Mouse (Mus musculus): ENCODE data around the gene Ifit3.

DNA sequence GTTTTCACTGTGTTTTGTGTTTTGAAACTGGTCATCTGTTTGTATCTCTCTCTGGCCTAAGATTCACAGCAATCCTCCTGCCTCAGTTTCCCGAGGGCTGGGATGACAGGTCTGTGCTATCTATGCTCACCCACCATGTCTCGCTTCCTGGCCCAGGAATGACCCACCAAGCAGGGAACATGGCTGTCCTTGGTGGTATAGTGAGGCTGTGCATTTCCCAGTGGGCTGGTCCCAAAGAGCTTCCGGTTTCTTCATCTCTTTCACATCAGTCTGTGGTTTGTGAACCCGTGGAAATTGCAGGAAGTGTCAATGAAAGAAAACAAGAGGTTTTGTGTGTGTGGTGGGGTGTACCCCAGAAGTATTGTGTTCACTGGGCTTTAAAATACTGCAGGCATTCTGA, 41.3 kb downstream of the Ifit3 start:
- TF ChIP-seq CTCF (IDR thresholded peaks at IDR 0.05; ENCODE audit: borderline replicate concordance, control insufficient read depth, extremely low read depth, insufficient read depth, low read length, poor library complexity) (no peak), POLR2A (IDR thresholded peaks at IDR 0.05; ENCODE audit: control insufficient read depth, extremely low read depth, insufficient read depth, low read length, poor library complexity) (no peak)

All from thymus, adult 2 months (tissue).